Mouse (Mus musculus): ENCODE measurements around the gene Shc2.

DNA sequence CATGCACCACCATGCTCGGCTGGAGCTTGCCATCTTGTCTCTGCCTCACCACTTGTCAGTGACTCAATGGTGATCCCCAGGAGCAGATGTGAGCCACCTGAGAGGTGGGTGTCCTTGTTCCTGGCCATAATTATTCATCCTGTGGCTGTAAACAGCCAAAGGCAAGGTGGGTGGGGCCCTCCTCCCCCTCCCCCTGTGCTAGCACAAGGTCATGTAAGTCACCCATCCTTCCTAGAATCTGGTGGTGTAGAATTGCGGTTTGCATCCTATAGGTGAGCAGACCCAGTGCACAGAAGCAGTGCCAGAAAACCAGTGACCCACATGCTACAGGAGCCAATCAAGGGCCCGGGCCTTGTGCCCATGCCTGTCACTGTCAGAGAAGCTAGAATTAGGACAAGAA is 35.3 kb upstream of the Shc2 start:
- no peak for TF ChIP-seq CTCF (IDR thresholded peaks at IDR 0.05; ENCODE audit: extremely low read depth, insufficient read length, insufficient replicate concordance, low read depth, low read length)
- no peak for TF ChIP-seq POLR2A (IDR thresholded peaks at IDR 0.05; ENCODE audit: low read depth, low read length)
